In genomic region chr8:91647959-91648358, GRCm38 (mm10) we compare ENCODE assay signal across 24 mouse cellular contexts.
"Had no signal": no experiment of that assay in that cellular context is flagged by ENCODE, and none has a peak within 500 bp of the region (broad histone marks: within the 10 kb centered on the region; RNA-seq: fewer than 3 reads in every experiment).

No protein-coding gene starts in this region.

- H3K4me2 ChIP-seq: limb, embryonic 13.5 days; liver, embryonic 12.5 days; liver, embryonic 15.5 days; lung, embryonic 15.5 days; midbrain, embryonic 11.5 days; neural tube, embryonic 13.5 days had no signal

- H3K4me1 ChIP-seq: liver, embryonic 15.5 days; megakaryocyte, embryonic 14.5 days had no signal

- H3K27ac ChIP-seq: limb, embryonic 13.5 days; liver, embryonic 12.5 days; liver, embryonic 15.5 days; lung, embryonic 15.5 days; neural tube, embryonic 13.5 days; stomach, postnatal 0 days had no signal

- H3K36me3 ChIP-seq: limb, embryonic 10.5 days; limb, embryonic 13.5 days; liver, embryonic 12.5 days; liver, embryonic 15.5 days; lung, embryonic 15.5 days; neural tube, embryonic 13.5 days had no signal

- H3K9me3 ChIP-seq: limb, embryonic 10.5 days; limb, embryonic 13.5 days; liver, embryonic 12.5 days; liver, embryonic 15.5 days; lung, embryonic 15.5 days; neural tube, embryonic 13.5 days had no signal

- DNase-seq: kidney, adult 18-20 months; kidney, adult 9 months; kidney, postnatal 14 days; kidney, postnatal 4 days; liver; lung, adult 18-20 months; lung, postnatal 10 days; lung, postnatal 36 days; right cerebral cortex, adult 18-20 months; right cerebral cortex, postnatal 14 days; right cerebral cortex, postnatal 4 days; thymus, adult 2 months; thymus, postnatal 14 days; thymus, postnatal 4 days had no signal

- H3K9ac ChIP-seq: limb, embryonic 13.5 days; liver, embryonic 12.5 days; liver, embryonic 15.5 days; lung, embryonic 15.5 days had no signal

- H3K4me3 ChIP-seq: limb, embryonic 10.5 days; limb, embryonic 13.5 days; liver, embryonic 12.5 days; liver, embryonic 15.5 days; lung, embryonic 15.5 days; megakaryocyte, embryonic 14.5 days; myocyte; neural tube, embryonic 13.5 days had no signal

- H3K27me3 ChIP-seq: liver, embryonic 12.5 days; liver, embryonic 15.5 days; lung, embryonic 15.5 days; megakaryocyte, embryonic 14.5 days had no signal

- ATAC-seq: liver, embryonic 12.5 days had no signal
